Mouse (Mus musculus): ENCODE measurements around the gene Rrp9.

Gene Rrp9

GRCm38 (mm10) chr9:106456325-106457162 lies 19.2 kb upstream of the Rrp9 start:
- DNase-seq (ENCODE audit: low read depth, low spot score) = no peak

- no peak for DNase-seq (ENCODE audit: low read depth, low spot score)
Observed at GRCm38 (mm10) chr9:106457163-106457559, 18.6 kb upstream of the Rrp9 start.

GRCm38 (mm10) chr9:106457920-106458319 lies 17.8 kb upstream of the Rrp9 start:
- no peak for DNase-seq (ENCODE audit: low read depth, low spot score)

GRCm38 (mm10) chr9:106459946-106460345 lies 15.8 kb upstream of the Rrp9 start:
- DNase-seq (ENCODE audit: low read depth, low spot score) = no peak

DNA sequence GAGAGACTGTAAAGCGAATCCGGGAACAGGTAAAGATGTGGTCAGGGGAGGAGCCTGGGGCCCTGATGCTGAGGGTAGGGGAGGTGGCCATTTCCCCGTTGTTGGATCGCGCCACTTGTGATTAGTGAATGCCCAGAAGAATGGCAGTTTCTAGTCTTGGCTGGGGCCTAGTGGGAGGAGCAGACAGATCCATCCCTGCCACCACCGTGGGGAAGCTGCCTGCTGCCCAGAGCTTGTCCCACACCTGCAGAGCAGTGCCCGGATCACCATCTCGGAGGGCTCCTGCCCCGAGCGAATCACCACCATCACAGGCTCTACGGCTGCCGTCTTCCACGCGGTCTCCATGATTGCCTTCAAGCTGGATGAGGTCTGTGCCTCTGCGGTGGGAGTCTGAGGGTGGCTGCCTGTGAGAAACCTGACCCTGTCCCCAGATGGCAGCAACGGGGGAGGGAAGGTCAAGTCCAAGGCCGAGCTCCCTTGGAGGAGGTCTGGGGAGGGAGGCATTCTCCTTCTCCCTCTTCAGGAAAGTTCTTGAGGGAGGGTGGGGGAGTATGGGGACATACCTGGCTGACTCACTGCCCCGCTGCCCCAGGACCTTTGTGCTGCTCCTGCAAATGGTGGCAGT lies 15.2 kb upstream of the Rrp9 start:
- DNase-seq (ENCODE audit: low read depth, low spot score) = no peak

DNA sequence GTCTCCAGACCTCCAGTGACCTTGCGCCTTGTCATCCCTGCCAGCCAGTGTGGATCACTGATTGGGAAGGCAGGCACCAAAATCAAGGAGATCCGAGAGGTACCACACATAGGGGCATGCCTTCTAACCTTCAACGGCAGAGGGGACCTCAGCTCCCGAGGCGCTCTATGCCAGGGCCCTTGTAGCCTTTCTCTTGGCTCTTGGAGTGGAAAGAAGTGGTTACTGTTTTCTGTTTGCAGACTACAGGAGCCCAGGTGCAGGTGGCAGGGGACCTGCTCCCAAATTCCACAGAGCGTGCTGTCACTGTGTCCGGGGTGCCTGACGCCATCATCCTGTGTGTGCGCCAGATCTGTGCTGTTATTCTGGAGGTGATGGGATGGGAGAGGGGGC lies 14.7 kb upstream of the Rrp9 start:
- no peak for DNase-seq (ENCODE audit: low read depth, low spot score)

DNA sequence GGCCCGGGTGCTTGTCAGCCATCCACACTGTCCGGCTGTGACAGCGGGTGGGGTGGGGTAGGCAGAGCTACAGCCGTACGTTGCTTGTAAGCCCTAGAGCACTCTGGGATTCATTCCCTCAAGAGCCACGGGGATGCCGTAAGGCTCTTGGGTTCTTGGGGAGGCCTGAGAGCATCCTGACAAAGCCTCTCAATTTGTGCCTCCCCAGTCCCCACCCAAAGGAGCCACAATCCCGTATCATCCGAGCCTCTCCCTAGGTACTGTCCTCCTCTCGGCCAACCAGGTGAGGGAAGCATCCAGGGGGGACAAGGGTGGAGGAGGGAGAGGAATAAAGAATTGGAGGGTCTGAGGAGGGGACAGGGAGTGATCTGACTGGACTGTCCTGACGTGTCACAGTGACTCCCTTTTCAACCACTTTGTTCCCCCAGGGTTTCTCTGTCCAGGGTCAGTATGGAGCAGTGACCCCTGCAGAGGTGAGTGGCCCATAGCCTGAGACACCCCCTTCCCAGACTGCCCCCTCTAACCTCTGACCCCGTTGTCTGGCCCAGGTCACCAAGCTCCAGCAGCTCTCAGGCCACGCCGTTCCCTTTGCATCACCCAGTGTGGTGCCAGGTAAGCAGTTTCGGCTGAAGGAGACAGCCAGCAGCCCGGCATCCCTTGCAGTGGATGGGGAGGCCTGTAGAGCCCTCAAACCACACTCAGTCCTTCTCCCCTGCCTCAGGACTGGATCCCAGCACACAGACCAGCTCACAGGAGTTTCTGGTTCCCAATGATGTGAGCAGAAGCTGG lies 13.9 kb upstream of the Rrp9 start:
- no peak for DNase-seq (ENCODE audit: low read depth, low spot score)

- no peak for DNase-seq (ENCODE audit: low read depth, low spot score)
Observed at GRCm38 (mm10) chr9:106462430-106462800, 13.3 kb upstream of the Rrp9 start.

- DNase-seq (ENCODE audit: low read depth, low spot score) = no peak
Observed at GRCm38 (mm10) chr9:106463122-106464063, 12.4 kb upstream of the Rrp9 start.

GRCm38 (mm10) chr9:106464751-106465541 lies 10.8 kb upstream of the Rrp9 start:
- no peak for DNase-seq (ENCODE audit: low read depth, low spot score)

DNA sequence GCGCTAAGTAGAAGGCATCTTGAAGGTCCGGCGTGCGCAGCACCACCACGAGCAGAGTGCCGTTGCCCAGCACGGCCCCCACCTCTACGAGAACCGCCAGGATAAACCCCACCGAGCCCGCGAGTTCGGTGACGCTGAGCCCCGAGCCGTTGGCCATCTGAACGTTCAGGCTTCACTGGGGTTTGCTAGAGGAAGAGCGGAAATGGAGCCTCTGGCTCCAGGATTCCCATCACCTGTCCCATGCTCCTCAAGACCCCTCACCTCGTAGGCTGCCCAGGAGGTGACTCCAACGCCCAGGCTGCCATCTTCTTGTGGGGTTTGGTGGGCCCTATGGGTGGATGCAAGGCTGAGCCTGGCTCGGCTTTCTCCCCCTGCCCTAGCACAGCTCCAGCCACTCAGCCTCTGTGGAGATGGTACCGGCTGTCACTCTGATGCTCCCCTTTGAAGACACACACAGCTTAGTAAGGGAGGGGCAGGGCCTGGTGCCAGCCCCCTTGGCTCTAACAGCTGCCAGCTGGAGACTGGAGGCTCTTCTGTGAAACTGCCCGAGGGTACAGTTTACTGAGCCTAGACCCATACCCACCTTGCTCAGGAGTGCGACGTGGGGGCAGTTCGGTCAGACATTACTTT lies 10.1 kb upstream of the Rrp9 start, which contains the start of gene Gpr62:
Gene Gpr62, minus strand, starts transcription at position 368 of the 630 bp plus-strand sequence.
- no peak for DNase-seq (ENCODE audit: low read depth, low spot score)

GRCm38 (mm10) chr9:106466721-106467120 lies 9.0 kb upstream of the Rrp9 start:
- no peak for DNase-seq (ENCODE audit: low read depth, low spot score)

DNA sequence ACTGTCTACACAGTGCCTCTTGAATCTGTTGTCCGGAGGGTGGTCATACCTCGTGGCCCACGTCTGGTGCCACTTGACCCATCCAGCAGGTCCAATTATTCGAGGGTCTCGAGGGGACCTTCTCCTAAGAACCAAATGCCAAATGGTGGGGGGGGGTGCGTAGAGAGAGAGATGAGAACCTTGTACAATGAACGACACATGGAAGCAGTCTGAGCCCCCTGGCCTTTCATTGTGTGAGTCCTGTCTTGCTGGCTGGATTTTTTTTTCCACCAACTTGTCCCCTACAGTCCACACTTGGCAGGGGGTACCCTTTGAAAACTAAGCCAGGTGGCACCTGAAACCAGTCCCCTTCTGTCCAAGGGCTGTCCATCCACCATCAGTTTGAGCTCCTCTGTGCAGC lies 8.0 kb upstream of the Rrp9 start:
- DNase-seq (ENCODE audit: low read depth, low spot score) = no peak

DNA sequence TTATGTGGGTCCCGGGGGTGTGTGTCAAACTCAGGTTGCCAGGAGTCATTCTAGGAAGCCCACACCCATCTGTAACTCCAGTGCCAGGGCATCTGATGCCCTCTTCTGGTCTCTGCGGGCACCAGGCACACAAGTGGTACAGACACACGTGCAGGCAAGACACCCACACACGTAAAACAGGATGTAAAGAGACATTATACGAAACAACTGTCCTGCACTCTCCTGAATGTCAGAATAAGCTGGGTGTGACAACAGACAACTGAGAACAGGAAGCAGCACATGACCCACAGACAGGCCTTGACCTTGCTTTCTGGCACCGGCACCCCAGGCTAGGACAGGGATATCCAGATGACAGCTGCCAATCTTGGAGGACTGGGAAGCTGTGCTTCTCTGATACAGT lies 6.4 kb upstream of the Rrp9 start:
- no peak for DNase-seq (ENCODE audit: low read depth, low spot score)

DNA sequence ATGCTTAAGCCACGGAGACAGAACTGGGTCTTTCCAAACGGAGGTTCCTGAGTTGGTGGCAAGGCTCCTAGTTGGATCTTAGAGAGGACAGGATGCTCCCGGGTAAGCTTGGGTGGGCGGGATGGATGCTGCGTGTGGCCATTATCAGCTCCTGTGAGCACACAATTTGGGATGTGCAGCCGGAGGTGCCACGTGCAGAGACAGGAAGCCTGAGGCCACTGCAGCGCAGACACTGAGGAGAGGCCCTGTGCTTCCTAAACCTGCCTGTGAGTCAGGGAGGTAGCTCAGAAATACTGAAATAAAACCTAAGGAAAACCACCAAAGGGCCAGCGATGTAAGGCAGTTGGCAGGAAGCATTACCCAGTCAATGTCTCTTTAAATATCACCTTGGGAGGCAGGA lies 6.0 kb upstream of the Rrp9 start:
- DNase-seq (ENCODE audit: low read depth, low spot score) = no peak

DNA sequence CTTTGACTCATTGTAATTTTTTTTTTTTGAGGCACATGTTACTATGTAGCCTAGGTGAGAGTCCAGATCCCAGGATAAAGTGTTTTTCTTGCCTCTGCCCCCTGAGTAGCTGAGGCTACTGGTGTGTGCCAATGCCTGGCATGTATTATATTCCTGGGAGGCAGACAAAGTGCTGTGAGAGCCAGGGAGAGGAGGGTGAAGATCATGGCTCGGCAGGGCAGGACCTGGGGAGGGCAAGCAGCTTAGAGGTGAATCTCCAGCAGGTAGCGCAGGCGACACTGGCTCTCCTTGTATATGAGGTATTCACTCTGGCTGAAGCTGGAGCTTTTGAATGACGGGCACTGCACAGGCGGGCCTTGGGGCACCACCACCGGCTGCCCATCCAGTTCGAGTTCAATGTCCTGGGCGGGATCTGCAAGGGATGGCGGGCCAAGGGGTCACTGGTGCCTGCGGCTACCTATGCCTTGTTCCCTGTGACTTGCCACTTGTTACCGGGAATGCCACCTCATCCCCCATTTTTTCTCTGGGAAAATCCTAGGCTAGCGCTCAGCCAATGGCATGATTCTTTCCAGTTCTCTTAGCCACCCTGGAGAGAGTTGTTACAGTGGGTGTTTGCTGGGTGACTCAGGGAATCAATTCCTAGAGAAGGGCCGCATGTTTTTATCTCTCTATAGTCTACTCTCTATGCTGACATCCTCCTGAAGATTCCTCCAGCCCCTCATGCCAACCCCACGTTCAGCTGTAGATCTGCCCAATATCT lies 4.6 kb upstream of the Rrp9 start:
- no peak for DNase-seq (ENCODE audit: low read depth, low spot score)

GRCm38 (mm10) chr9:106471892-106472291 lies 3.9 kb upstream of the Rrp9 start:
- no peak for DNase-seq (ENCODE audit: low read depth, low spot score)

GRCm38 (mm10) chr9:106472321-106472720 lies 3.4 kb upstream of the Rrp9 start:
- DNase-seq (ENCODE audit: low read depth, low spot score) = no peak

GRCm38 (mm10) chr9:106473081-106473752 lies 2.5 kb upstream of the Rrp9 start:
- DNase-seq (ENCODE audit: low read depth, low spot score) = no peak

Data from embryo, embryonic 11.5 days (tissue).